Mouse (Mus musculus) lung, adult 2 months (tissue): Measurements from ENCODE around the gene Nadsyn1. TPM values are rescaled to one million over a fixed set of nuclear protein-coding genes. Genes with fewer than 3 reads are reported as not detected.

Experiments
- DNase-seq: peaks from one replicate; pipeline ENCODE4 v3.0.0; 2022
- H3K4me1 ChIP-seq: fragments of 200-500 bp; 2 replicates; pipeline ENCODE4 v1.6.1; 2011; ENCODE audit warnings: low read length; ENCODE audit not compliant: control insufficient read depth, insufficient read depth
- H3K4me3 ChIP-seq: fragments of 200-500 bp; replicated peaks from 2 replicates; pipeline ENCODE3; 2011; ENCODE audit warnings: low read depth, mild to moderate bottlenecking, control low read depth, low read length; ENCODE audit errors: extremely low read depth
- CTCF ChIP-seq: fragments of 200-500 bp; IDR thresholded peaks from 2 replicates; pipeline ENCODE4 v1.5.1; 2011; ENCODE audit warnings: mild to moderate bottlenecking, low read length, control low read depth; ENCODE audit not compliant: insufficient read depth
- POLR2A ChIP-seq: fragments of 200-500 bp; IDR thresholded peaks from 2 replicates; pipeline ENCODE4 v1.6.1; 2011; ENCODE audit warnings: low read depth, mild to moderate bottlenecking, control low read depth, low read length, borderline replicate concordance; ENCODE audit errors: extremely low read depth
- WGBS: fragments of 180-500 bp; shearing (Covaris S2); methylation state at CpG from one replicate; pipeline ENCODE4 v1.1.7; 2018; 5-methylcytosine and 5-hydroxymethylcytosine counted together
- polyA plus RNA-seq: library from polyadenylated mRNA; depleted of rRNA; stranded (reverse); fragments of >200 nt; gene quantifications from 2 replicates; pipeline ENCODE4 v1.2.3, GENCODE M21; 2012

The Nadsyn1 gene
- polyA plus RNA-seq, 1 experiment: 10.7 TPM

GRCm38 (mm10) chr7:143776137-143776536 lies 46.5 kb downstream of the Nadsyn1 start:
- no peak for DNase-seq
- Histone ChIP-seq H3K4me1 (no peaks in the 10 kb centered on the region), H3K4me3 (no peak overlapping the region)
- TF ChIP-seq CTCF (no peak), POLR2A (no peak)
- 48% methylated on average over 3 of the region's 3 CpGs for WGBS

- 21% methylated on average over 1 of the region's 1 CpGs for WGBS
Observed at GRCm38 (mm10) chr7:143769461-143769860, 53.2 kb downstream of the Nadsyn1 start.

DNA sequence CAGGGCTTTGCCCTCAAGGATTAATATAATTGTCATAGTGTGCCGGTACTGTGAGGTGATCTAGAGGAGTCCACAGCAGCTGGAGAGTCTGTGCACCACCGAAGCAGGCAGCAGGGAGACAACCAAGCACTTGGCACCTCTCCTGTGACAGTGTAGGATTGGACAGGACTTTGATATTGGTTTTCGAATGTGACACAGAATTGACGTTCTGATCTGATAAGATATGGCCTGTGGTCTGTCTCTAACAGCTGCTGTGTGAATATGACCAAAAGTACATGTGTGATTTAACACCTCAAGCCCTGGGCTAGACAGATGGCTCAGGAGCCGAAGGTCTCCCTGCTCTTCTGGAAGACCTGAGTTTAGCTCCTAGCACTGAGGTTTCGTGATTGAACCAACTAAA lies 54.4 kb downstream of the Nadsyn1 start:
- 0 out of 2 replicates have a peak, but pooled peaks cover 2% of the 10 kb centered on the region for H3K4me1 ChIP-seq
- DNase-seq: no peak
- WGBS: 54% methylated on average over 6 of the region's 6 CpGs
- no peak overlapping the region for H3K4me3 ChIP-seq
- TF ChIP-seq POLR2A: no peak
- no peak for TF ChIP-seq CTCF

More at GRCm38 (mm10) chr7:143769461-143769860, 53.2 kb downstream of the Nadsyn1 start:
- no peak for DNase-seq
- TF ChIP-seq POLR2A: no peak
- no peak for TF ChIP-seq CTCF
- Histone ChIP-seq H3K4me1 (0 out of 2 replicates have a peak, but pooled peaks cover 2% of the 10 kb centered on the region), H3K4me3 (no peak overlapping the region)

- H3K4me1 ChIP-seq: 0 out of 2 replicates have a peak, but pooled peaks cover 2% of the 10 kb centered on the region
- no peak for TF ChIP-seq CTCF
- no peak for TF ChIP-seq POLR2A
- WGBS: 48% methylated on average over 6 of the region's 6 CpGs
- no peak for DNase-seq
- no peak within 1 kb of the TSS for H3K4me3 ChIP-seq
Observed at GRCm38 (mm10) chr7:143766893-143767292, 55.8 kb downstream of the Nadsyn1 start, which contains the start of gene Mrgprg. Mrgprg (minus strand) TSS chr7:143766993.

- TF ChIP-seq POLR2A: no peak
- no peak for TF ChIP-seq CTCF
- no peak for DNase-seq
- H3K4me3 ChIP-seq: no peak overlapping the region
- 0 out of 2 replicates have a peak, but pooled peaks cover 2% of the 10 kb centered on the region for H3K4me1 ChIP-seq
- 58% methylated on average over 19 of the region's 19 CpGs for WGBS
Observed at GRCm38 (mm10) chr7:143764876-143765530, 57.6 kb downstream of the Nadsyn1 start.

DNA sequence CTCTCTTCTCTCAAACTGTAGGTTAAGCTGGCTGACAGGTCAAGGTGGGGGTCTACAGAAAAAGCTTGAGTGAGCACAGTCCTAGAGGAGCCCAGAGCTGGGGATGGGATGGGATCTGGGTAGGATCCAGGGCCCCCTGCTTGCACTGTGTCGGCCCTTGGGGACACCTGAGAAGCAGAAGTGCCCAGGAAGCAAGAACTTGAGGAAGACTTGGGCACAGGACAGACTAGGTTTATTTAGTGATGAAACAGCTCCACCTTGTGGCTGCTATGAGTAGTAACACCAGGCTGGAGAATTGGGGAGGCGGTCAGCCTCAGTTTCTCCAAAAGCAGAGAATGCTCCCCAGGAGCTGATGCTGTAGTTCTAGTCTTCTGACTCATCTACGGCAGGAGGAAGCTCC lies 58.9 kb downstream of the Nadsyn1 start:
- DNase-seq: no peak
- TF ChIP-seq CTCF (peak; percentile 52), POLR2A (no peak)
- 8% methylated on average over 3 of the region's 3 CpGs for WGBS
- no peaks in the 10 kb centered on the region for H3K4me1 ChIP-seq
- H3K4me3 ChIP-seq: no peak overlapping the region

DNA sequence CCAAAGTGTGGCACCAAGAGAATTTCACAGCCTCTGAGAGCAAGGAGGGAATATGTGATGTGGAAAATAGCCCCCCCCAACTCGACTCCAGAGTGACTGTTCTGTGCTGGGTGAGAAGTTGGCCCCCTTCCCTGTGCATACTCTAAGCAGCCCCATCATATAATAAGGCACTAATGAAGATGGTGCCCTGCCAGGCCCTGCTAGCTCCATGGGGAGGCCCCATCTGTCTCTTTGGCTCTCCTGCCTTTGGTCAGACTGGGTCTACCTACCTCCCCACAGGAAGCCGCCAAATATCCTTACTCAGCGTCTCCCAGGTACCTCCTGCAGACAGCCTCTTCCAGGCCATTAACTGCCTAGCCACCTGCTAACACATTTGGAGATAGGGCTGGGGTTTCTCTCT lies 63.7 kb downstream of the Nadsyn1 start:
- WGBS: 62% methylated on average over 3 of the region's 3 CpGs
- no peaks in the 10 kb centered on the region for H3K4me1 ChIP-seq
- H3K4me3 ChIP-seq: no peak overlapping the region
- no peak for TF ChIP-seq POLR2A
- TF ChIP-seq CTCF: no peak
- no peak for DNase-seq

- no peak for DNase-seq
- no peak overlapping the region for H3K4me3 ChIP-seq
- TF ChIP-seq POLR2A: no peak
- TF ChIP-seq CTCF: no peak
- WGBS: 59% methylated on average over 3 of the region's 3 CpGs
- H3K4me1 ChIP-seq: no peaks in the 10 kb centered on the region
Observed at GRCm38 (mm10) chr7:143757696-143758095, 65.0 kb downstream of the Nadsyn1 start.

DNA sequence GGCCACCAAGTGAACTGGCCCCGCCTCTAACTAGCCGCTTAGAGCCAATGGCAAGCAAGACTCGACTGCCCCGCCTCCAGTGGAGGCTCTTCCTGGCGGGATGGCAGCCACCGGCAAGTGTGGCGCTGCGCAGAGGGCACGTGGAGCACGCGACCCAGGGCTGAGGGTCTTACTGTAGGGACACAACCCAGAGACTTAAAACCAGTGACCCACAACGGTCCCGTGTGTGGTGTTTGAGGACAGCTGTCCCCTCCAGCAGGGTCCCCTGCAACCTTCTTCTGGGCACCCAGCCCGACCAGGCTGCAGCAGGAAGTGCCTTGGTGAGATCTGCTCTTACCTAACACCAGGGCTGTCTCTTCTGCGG lies 65.6 kb downstream of the Nadsyn1 start:
- TF ChIP-seq CTCF (no peak), POLR2A (no peak)
- under 1% methylated on average over 15 of the region's 15 CpGs for WGBS
- DNase-seq: peak; percentile 74

GRCm38 (mm10) chr7:143756125-143757026 lies 66.3 kb downstream of the Nadsyn1 start, which contains the start of gene Osbpl5:
Osbpl5 (minus strand) TSS chr7:143756985.
- H3K4me3 ChIP-seq: peak within 1 kb of the TSS; percentile 55
- WGBS: 25% methylated on average over 22 of the region's 22 CpGs
- no peaks in the 10 kb centered on the region; the same call in 1 of the 2 replicates for H3K4me1 ChIP-seq
- TF ChIP-seq CTCF (no peak), POLR2A (no peak)
- DNase-seq: no peak

More for the DNA sequence above, 65.6 kb downstream of the Nadsyn1 start:
- H3K4me1 ChIP-seq: no peaks in the 10 kb centered on the region
- H3K4me3 ChIP-seq: peak overlapping the region; percentile 55
